Mouse (Mus musculus) midbrain, embryonic 10.5 days (tissue): ENCODE data around the gene Pias1. TPM values are rescaled to one million over a fixed set of nuclear protein-coding genes. Genes with fewer than 3 reads are reported as not detected.

Source experiments
- DNase-seq: peaks from one replicate; pipeline ENCODE4 v3.0.0-alpha.2; 2017; ENCODE audit warnings: low spot score
- H3K27ac ChIP-seq: fragments of 300-500 bp; sonication (generic); replicated peaks from 2 replicates; pipeline ENCODE4 v1.5.1; 2016; ENCODE audit warnings: mild to moderate bottlenecking
- H3K27me3 ChIP-seq: fragments of 300-500 bp; sonication (generic); 2 replicates; pipeline ENCODE4 v1.6.1; 2016; ENCODE audit warnings: low read depth, mild to moderate bottlenecking; ENCODE audit not compliant: poor library complexity, severe bottlenecking
- H3K36me3 ChIP-seq: fragments of 300-500 bp; sonication (generic); 2 replicates; pipeline ENCODE4 v1.6.1; 2016; ENCODE audit warnings: mild to moderate bottlenecking, moderate library complexity
- H3K4me1 ChIP-seq: fragments of 300-500 bp; sonication (generic); 2 replicates; pipeline ENCODE4 v1.6.1; 2016
- H3K4me3 ChIP-seq: fragments of 300-500 bp; sonication (generic); 2 replicates; pipeline ENCODE4 v1.5.1; 2016; ENCODE audit warnings: mild to moderate bottlenecking, moderate library complexity
- H3K9me3 ChIP-seq: fragments of 300-500 bp; sonication (generic); replicated peaks from 2 replicates; pipeline ENCODE4 v1.6.1; 2016; ENCODE audit warnings: mild to moderate bottlenecking
- WGBS: fragments of 180-500 bp; shearing (Covaris S2); methylation state at CpG from one replicate; pipeline ENCODE4 v1.1.7; 2016; 5-methylcytosine and 5-hydroxymethylcytosine counted together
- polyA plus RNA-seq: library from polyadenylated mRNA; unstranded; fragments of >200 nt; fragmentation: Nextera tagmentation; extraction: Ambion mirVana; gene quantifications from 2 replicates; pipeline ENCODE4 v1.2.1, GENCODE M21; 2016

Gene Pias1
- polyA plus RNA-seq, 1 experiment from 2014 or later: 56.8 TPM

- Histone ChIP-seq H3K27me3 (no peaks in the 10 kb centered on the region), H3K36me3 (peaks cover 6% of the 10 kb centered on the region; the same call in 1 of the 2 replicates), H3K9me3 (no peaks in the 10 kb centered on the region), H3K4me3 (no peak overlapping the region), H3K27ac (no peak overlapping the region), H3K4me1 (peaks cover 11% of the 10 kb centered on the region)
- 91% methylated on average over 4 of the region's 4 CpGs for WGBS
- no peak for DNase-seq
These were observed 55.0 kb downstream of the Pias1 start for GRCm38 (mm10) chr9:62932575-62933339.

- peaks cover 24% of the 10 kb centered on the region for H3K36me3 ChIP-seq
- H3K4me3 ChIP-seq: no peak overlapping the region
- no peaks in the 10 kb centered on the region for H3K4me1 ChIP-seq
- no peaks in the 10 kb centered on the region for H3K27me3 ChIP-seq
- no peaks in the 10 kb centered on the region for H3K9me3 ChIP-seq
- WGBS: 92% methylated on average over 2 of the region's 2 CpGs
- no peak for DNase-seq
- H3K27ac ChIP-seq: no peak overlapping the region
These were observed 62.7 kb downstream of the Pias1 start for GRCm38 (mm10) chr9:62924886-62925610.

GRCm38 (mm10) chr9:62920877-62921276 lies 66.8 kb downstream of the Pias1 start:
- H3K36me3 ChIP-seq: peaks cover 52% of the 10 kb centered on the region
- H3K9me3 ChIP-seq: peaks cover 8% of the 10 kb centered on the region
- WGBS: 88% methylated on average over 2 of the region's 2 CpGs
- H3K4me1 ChIP-seq: no peaks in the 10 kb centered on the region
- no peaks in the 10 kb centered on the region for H3K27me3 ChIP-seq
- no peak for DNase-seq
- H3K4me3 ChIP-seq: no peak overlapping the region
- no peak overlapping the region for H3K27ac ChIP-seq

DNA sequence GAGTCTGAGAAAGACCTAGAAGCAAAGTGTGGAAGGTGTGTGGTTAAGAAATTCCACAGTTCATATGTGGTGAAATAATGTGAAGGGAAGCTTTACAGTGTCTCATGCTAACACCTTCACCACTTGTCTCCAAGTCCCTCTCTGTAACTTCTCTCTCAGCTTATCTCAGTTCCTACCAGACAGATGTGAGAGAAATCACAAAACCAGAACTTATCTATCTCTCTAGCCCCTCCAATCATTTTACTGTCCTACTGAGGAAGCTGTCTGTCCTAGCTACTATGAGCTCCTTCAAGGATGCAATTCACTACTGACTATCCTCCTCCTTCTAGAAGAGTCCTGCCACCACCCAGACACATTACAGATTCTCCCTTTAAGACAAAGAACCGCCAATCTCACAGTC lies 70.7 kb downstream of the Pias1 start:
- H3K36me3 ChIP-seq: peaks cover 74% of the 10 kb centered on the region
- DNase-seq: no peak
- no peaks in the 10 kb centered on the region for H3K27me3 ChIP-seq
- H3K4me1 ChIP-seq: no peaks in the 10 kb centered on the region
- WGBS: 83% methylated on average over 1 of the region's 1 CpGs
- H3K27ac ChIP-seq: no peak overlapping the region
- H3K4me3 ChIP-seq: no peak overlapping the region
- H3K9me3 ChIP-seq: peaks cover 13% of the 10 kb centered on the region

GRCm38 (mm10) chr9:62913390-62914069 lies 74.2 kb downstream of the Pias1 start:
- DNase-seq: no peak
- Histone ChIP-seq H3K9me3 (peaks cover 13% of the 10 kb centered on the region), H3K36me3 (peaks cover 76% of the 10 kb centered on the region), H3K27ac (no peak overlapping the region), H3K27me3 (no peaks in the 10 kb centered on the region), H3K4me3 (no peak overlapping the region), H3K4me1 (no peaks in the 10 kb centered on the region)
- 91% methylated on average over 5 of the region's 5 CpGs for WGBS

- H3K36me3 ChIP-seq: peaks cover 57% of the 10 kb centered on the region
- 95% methylated on average over 8 of the region's 8 CpGs for WGBS
These were observed 82.7 kb downstream of the Pias1 start for GRCm38 (mm10) chr9:62905039-62905438.

DNA sequence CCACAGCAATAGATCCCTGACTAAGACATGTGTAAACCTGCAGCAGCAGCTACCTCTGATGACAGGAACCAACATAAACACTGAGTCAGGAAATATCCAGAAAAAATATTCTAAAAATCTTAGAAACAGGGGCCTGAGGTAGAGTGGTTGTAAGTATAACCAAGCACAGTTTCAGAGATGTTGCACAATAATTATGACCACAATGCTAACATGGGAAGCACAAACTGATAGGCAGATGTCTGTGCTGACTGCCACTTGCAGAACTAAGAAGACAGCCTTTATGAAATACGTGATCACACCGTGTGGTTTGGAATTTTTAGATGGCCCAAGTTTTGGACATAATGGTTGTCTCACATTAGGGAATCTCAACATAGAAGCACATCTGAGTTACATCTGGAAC lies 83.9 kb downstream of the Pias1 start:
- peaks cover 54% of the 10 kb centered on the region for H3K36me3 ChIP-seq
- DNase-seq: no peak
- no peak overlapping the region for H3K27ac ChIP-seq
- H3K27me3 ChIP-seq: no peaks in the 10 kb centered on the region
- no peaks in the 10 kb centered on the region for H3K9me3 ChIP-seq
- WGBS: 92% methylated on average over 2 of the region's 2 CpGs
- H3K4me1 ChIP-seq: peaks cover 5% of the 10 kb centered on the region; the same call in 1 of the 2 replicates
- no peak overlapping the region for H3K4me3 ChIP-seq

More at GRCm38 (mm10) chr9:62905039-62905438, 82.7 kb downstream of the Pias1 start:
- Histone ChIP-seq H3K9me3 (no peaks in the 10 kb centered on the region), H3K4me3 (no peak overlapping the region), H3K4me1 (peaks cover 5% of the 10 kb centered on the region; the same call in 1 of the 2 replicates), H3K27me3 (no peaks in the 10 kb centered on the region), H3K27ac (no peak overlapping the region)
- no peak for DNase-seq

GRCm38 (mm10) chr9:62901736-62902135 lies 86.0 kb downstream of the Pias1 start:
- peak; percentile 18 for DNase-seq
- Histone ChIP-seq H3K9me3 (no peaks in the 10 kb centered on the region), H3K36me3 (peaks cover 57% of the 10 kb centered on the region), H3K27ac (no peak overlapping the region), H3K27me3 (no peaks in the 10 kb centered on the region), H3K4me3 (no peak overlapping the region), H3K4me1 (peaks cover 5% of the 10 kb centered on the region; the same call in 1 of the 2 replicates)
- 87% methylated on average over 2 of the region's 2 CpGs for WGBS

DNA sequence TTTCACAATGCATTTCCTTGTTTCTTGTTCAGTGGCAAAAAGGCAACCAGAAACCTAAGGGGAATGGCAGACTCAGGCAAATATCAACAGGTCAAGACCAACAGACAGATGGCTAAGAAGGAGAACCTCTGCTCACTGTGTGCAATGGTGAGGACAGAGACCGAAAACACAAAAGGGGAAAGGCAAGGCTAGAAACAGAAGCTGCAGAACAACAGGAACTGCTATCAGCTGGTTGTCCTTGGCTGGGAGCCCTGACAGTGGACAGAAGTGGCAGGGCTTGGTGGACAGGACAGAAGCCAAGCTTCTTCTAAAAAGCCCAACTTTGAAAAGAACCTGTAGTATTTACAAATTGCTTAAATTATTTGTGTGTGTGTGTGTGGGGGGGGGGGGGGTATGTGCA lies 93.2 kb downstream of the Pias1 start:
- H3K4me3 ChIP-seq: no peak overlapping the region
- peaks cover 76% of the 10 kb centered on the region for H3K36me3 ChIP-seq
- 87% methylated on average over 1 of the region's 1 CpGs for WGBS
- H3K27ac ChIP-seq: no peak overlapping the region
- H3K27me3 ChIP-seq: no peaks in the 10 kb centered on the region
- H3K9me3 ChIP-seq: no peaks in the 10 kb centered on the region; the same call in 1 of the 2 replicates
- no peaks in the 10 kb centered on the region for H3K4me1 ChIP-seq
- DNase-seq: no peak

DNA sequence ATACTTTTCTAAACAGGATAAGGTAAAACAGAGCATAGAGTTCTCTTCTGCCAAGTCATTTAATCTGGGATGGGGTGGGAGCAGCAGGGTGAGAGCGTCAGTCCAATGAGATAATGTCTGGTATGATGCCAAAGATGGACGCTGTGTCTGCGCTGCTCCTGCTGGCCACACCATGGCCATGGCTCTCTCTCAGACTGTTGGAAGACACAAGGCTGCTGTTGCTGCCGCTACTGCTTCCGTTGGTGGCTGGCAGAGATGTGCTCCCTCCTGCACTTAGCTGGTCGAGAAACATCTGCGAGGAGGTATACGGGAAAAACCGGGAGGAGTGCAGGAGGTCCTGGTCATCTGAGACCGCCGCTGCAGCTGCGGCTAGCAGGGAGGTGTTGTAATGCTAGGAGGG lies 105.9 kb downstream of the Pias1 start:
- 85% methylated on average over 12 of the region's 12 CpGs for WGBS
- Histone ChIP-seq H3K4me3 (no peak overlapping the region), H3K4me1 (no peaks in the 10 kb centered on the region), H3K36me3 (peaks cover 66% of the 10 kb centered on the region), H3K9me3 (no peaks in the 10 kb centered on the region), H3K27ac (no peak overlapping the region), H3K27me3 (no peaks in the 10 kb centered on the region)
- DNase-seq: no peak

DNA sequence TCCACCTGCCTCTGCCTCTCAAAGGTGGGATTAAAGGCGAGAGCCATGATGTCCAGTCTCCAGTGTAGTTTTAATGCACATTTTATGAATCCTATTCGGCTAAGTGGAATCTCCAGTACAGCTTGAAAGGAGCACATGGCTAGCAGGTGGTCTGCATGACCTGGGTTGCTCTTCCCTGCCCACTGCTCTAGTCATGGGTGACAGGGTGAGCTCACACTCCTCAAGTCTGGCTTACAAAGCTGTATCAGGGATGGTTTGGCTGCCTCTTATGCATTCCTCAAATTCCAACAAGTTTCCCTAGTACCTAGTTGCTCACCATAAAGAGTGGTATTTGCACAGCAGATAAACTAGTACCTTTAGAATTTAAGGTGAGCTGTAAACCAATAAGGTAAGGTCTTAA lies 109.9 kb downstream of the Pias1 start:
- WGBS: 83% methylated on average over 2 of the region's 2 CpGs
- peaks cover 27% of the 10 kb centered on the region for H3K36me3 ChIP-seq
- H3K9me3 ChIP-seq: no peaks in the 10 kb centered on the region
- H3K4me1 ChIP-seq: no peaks in the 10 kb centered on the region
- no peak overlapping the region for H3K27ac ChIP-seq
- H3K27me3 ChIP-seq: no peaks in the 10 kb centered on the region
- no peak overlapping the region for H3K4me3 ChIP-seq
- DNase-seq: no peak

DNA sequence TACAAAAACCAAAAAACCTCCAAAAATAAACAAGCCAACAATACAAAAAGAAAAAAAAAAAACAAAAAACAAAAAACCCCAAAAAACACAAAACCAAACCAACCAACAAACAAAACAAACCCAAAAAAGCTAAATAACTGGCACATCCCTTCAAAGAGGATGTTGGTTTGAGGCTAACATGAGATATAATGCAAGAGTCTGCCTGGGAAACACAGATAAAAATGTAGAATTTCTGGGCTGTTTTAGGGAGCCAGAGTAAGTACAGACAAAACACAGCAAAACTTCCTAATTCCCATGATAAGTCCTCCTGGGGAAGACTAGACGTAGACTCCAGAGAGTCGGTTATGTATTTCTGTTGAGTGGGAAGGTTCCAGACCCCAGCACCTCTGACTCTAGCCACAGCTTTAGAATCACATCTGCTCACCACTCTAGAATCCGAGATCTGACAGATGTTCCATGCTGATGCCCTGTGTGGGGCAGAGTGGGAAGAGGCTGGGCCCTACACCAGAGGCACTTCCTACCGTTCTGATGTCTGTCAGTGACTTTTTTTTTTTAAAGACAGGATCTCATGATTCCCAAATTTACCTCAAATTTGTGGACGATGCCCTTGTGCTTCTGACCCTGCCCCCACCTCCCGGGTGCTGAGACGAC lies 110.6 kb downstream of the Pias1 start:
- Histone ChIP-seq H3K27me3 (no peaks in the 10 kb centered on the region), H3K4me3 (no peak overlapping the region), H3K36me3 (peaks cover 20% of the 10 kb centered on the region), H3K4me1 (no peaks in the 10 kb centered on the region), H3K9me3 (no peaks in the 10 kb centered on the region), H3K27ac (no peak overlapping the region)
- DNase-seq: no peak
- WGBS: 87% methylated on average over 7 of the region's 7 CpGs
